In genomic region chr17:29381472-29381871, GRCm38 (mm10) we compare ENCODE assay signal across 8 mouse cellular contexts. TPM values are rescaled to one million over a fixed set of nuclear protein-coding genes. Genes with fewer than 3 reads are reported as not detected.
DNase-seq lines count a peak whose midpoint lies in the region; ATAC-seq lines count a peak whose summit lies in the region.

No protein-coding gene starts in this region.

- 0 out of 2 replicates have a peak, but pooled peaks have one; percentile 15 for ATAC-seq in cerebellum, adult (ENCODE audit: insufficient number of reproducible peaks, low FRiP score, low TSS enrichment)
- peak; percentile 23; the same call in 1 of the 2 replicates for ATAC-seq in liver, embryonic 15.5 days (ENCODE audit: insufficient read depth)
- ATAC-seq in neutrophil, adult 5-6 weeks (ENCODE audit: extremely low read depth, insufficient number of reproducible peaks, low FRiP score, poor library complexity, severe bottlenecking), result peak; percentile 93

- H3K9me3 ChIP-seq in liver, embryonic 15.5 days (replicated peaks), result no peaks in the 10 kb centered on the region

- H3K4me2 ChIP-seq in liver, embryonic 15.5 days, result no peak overlapping the region

- no peak overlapping the region for H3K27ac ChIP-seq in liver, embryonic 15.5 days (replicated peaks)

- WGBS in liver, embryonic 15.5 days (ENCODE audit: insufficient replicate concordance), result 4% methylated on average over 7 of the region's 7 CpGs

- H3K9ac ChIP-seq in liver, embryonic 15.5 days, result no peak overlapping the region

- no peak overlapping the region for H3K4me3 ChIP-seq in liver, embryonic 15.5 days (replicated peaks)

- no peaks in the 10 kb centered on the region for H3K36me3 ChIP-seq in liver, embryonic 15.5 days (replicated peaks)

- peaks cover 16% of the 10 kb centered on the region for H3K4me1 ChIP-seq in liver, embryonic 15.5 days (replicated peaks)

- no peak for DNase-seq in cerebellum, adult 11-12 months
- DNase-seq in NIH3T3 (ENCODE audit: low read depth), result peak; percentile 93
- peak; percentile 56 to 80 for DNase-seq in cerebellum, postnatal 25 days
- peak; percentile 52 for DNase-seq in gastrocnemius, postnatal 25 days
- DNase-seq in kidney, adult 8-10 months, result peak; percentile 64 to 72

- H3K27me3 ChIP-seq in liver, embryonic 15.5 days, result no peaks in the 10 kb centered on the region

RNA-seq across cellular contexts. Expression of gene Fgd2, which starts 20.8 kb away (rescaled TPM):
- total RNA-seq in gastrocnemius, postnatal 25 days (2021), result 1 to 10 TPM; 1.2 to 1.6 TPM
- 6.5 and 8.4 TPM in 2 replicates for polyA plus RNA-seq in liver, embryonic 15.5 days (2015; fragmentation: Nextera tagmentation; extraction: Ambion mirVana)
- total RNA-seq in neutrophil, adult 5-6 weeks (2017), result 184 and 192 TPM in 2 replicates

RNA-seq across cellular contexts. Expression of gene Mtch1, which starts 33.7 kb away (rescaled TPM):
- 100 to 1,000 TPM; 104 to 106 TPM for total RNA-seq in gastrocnemius, postnatal 25 days (2021)
- polyA plus RNA-seq in liver, embryonic 15.5 days (2015; fragmentation: Nextera tagmentation; extraction: Ambion mirVana), result 59.4 and 74.4 TPM in 2 replicates
- 65.8 and 67.3 TPM in 2 replicates for total RNA-seq in neutrophil, adult 5-6 weeks (2017)

Comparison
In these comparisons a context has a peak if more than half of its experiments do, and no peak if none do; other contexts are left out.
1. ATAC-seq: peak in every context shown above with its lines; median percentile 93 in neutrophil, adult 5-6 weeks; 23 in liver, embryonic 15.5 days; 15 in cerebellum, adult.
2. RNA of gene Fgd2, which starts 20.8 kb away (total RNA-seq): 184 to 192 TPM in neutrophil, adult 5-6 weeks; 1.2 to 1.6 TPM in gastrocnemius, postnatal 25 days; every median in the first group is over 10 times any median in the second.